Mouse (Mus musculus) bone marrow, adult 2 months (tissue): ENCODE measurements around the gene Dcaf4. TPM values are rescaled to one million over a fixed set of nuclear protein-coding genes. Genes with fewer than 3 reads are reported as not detected.

Experiments
- H3K27ac ChIP-seq: fragments of 200-500 bp; 2 replicates; pipeline ENCODE4 v1.5.1; 2012; ENCODE audit warnings: low read depth, mild to moderate bottlenecking, control low read depth, inconsistent platforms, low read length; ENCODE audit not compliant: control insufficient read depth, poor library complexity, insufficient read depth
- H3K4me1 ChIP-seq: fragments of 200-500 bp; 2 replicates; pipeline ENCODE4 v1.6.1; 2011; ENCODE audit warnings: low read length; ENCODE audit not compliant: control insufficient read depth, insufficient read depth
- H3K4me3 ChIP-seq: fragments of 200-500 bp; replicated peaks from 2 replicates; pipeline ENCODE3; 2011; ENCODE audit warnings: mild to moderate bottlenecking, low read depth, low read length, control low read depth; ENCODE audit not compliant: control insufficient read depth
- CTCF ChIP-seq: fragments of 200-500 bp; IDR thresholded peaks from 2 replicates; pipeline ENCODE4 v1.5.1; 2011; ENCODE audit warnings: low read length, control low read depth; ENCODE audit not compliant: control insufficient read depth, insufficient read depth
- POLR2A ChIP-seq: fragments of 200-500 bp; IDR thresholded peaks from 2 replicates; pipeline ENCODE4 v1.6.1; 2011; ENCODE audit warnings: low read depth, mild to moderate bottlenecking, control low read depth, low read length, borderline replicate concordance; ENCODE audit not compliant: control insufficient read depth
- WGBS: fragments of 180-500 bp; shearing (Covaris S2); methylation state at CpG from one replicate; pipeline ENCODE4 v1.1.7; 2018; 5-methylcytosine and 5-hydroxymethylcytosine counted together
- polyA plus RNA-seq: library from polyadenylated mRNA; stranded (reverse); fragments of >200 nt; gene quantifications from 2 replicates; pipeline ENCODE4 v1.2.4, GENCODE M21; 2011; ENCODE audit warnings: low replicate concordance; ENCODE audit not compliant: missing spikeins, insufficient read depth, insufficient read length

Gene Dcaf4
- polyA plus RNA-seq, 1 experiment: 22.7 TPM

- peak; percentile 58 for TF ChIP-seq CTCF
- TF ChIP-seq POLR2A: no peak
- Histone ChIP-seq H3K27ac (no peak overlapping the region), H3K4me1 (no peaks in the 10 kb centered on the region), H3K4me3 (no peak overlapping the region)
- WGBS: 6% methylated on average over 9 of the region's 9 CpGs
Observed at GRCm38 (mm10) chr12:83502190-83502589, 18.1 kb upstream of the Dcaf4 start.

GRCm38 (mm10) chr12:83506543-83506942 lies 13.7 kb upstream of the Dcaf4 start:
- WGBS: 77% methylated on average over 10 of the region's 10 CpGs
- H3K27ac ChIP-seq: no peak overlapping the region
- no peak overlapping the region for H3K4me3 ChIP-seq
- H3K4me1 ChIP-seq: no peaks in the 10 kb centered on the region
- TF ChIP-seq CTCF (no peak), POLR2A (no peak)

GRCm38 (mm10) chr12:83510586-83510985 lies 9.7 kb upstream of the Dcaf4 start:
- WGBS: 70% methylated on average over 5 of the region's 5 CpGs
- H3K4me1 ChIP-seq: no peaks in the 10 kb centered on the region; the same call in 1 of the 2 replicates
- no peak for TF ChIP-seq CTCF
- no peak for TF ChIP-seq POLR2A
- no peak overlapping the region for H3K27ac ChIP-seq
- no peak overlapping the region for H3K4me3 ChIP-seq

GRCm38 (mm10) chr12:83512783-83513182 lies 7.5 kb upstream of the Dcaf4 start:
- no peaks in the 10 kb centered on the region; the same call in 1 of the 2 replicates for H3K4me1 ChIP-seq
- 40% methylated on average over 4 of the region's 4 CpGs for WGBS
- no peak overlapping the region for H3K27ac ChIP-seq
- TF ChIP-seq POLR2A (no peak), CTCF (no peak)
- H3K4me3 ChIP-seq: no peak overlapping the region

GRCm38 (mm10) chr12:83513185-83513584 lies 7.1 kb upstream of the Dcaf4 start:
- Histone ChIP-seq H3K4me3 (no peak overlapping the region), H3K4me1 (no peaks in the 10 kb centered on the region; the same call in 1 of the 2 replicates), H3K27ac (no peak overlapping the region)
- TF ChIP-seq POLR2A: no peak
- no peak for TF ChIP-seq CTCF
- WGBS: 64% methylated on average over 5 of the region's 5 CpGs

GRCm38 (mm10) chr12:83514216-83514615 lies 6.0 kb upstream of the Dcaf4 start:
- 85% methylated on average over 4 of the region's 4 CpGs for WGBS

GRCm38 (mm10) chr12:83517580-83517979 lies 2.7 kb upstream of the Dcaf4 start:
- no peak overlapping the region for H3K27ac ChIP-seq
- no peaks in the 10 kb centered on the region for H3K4me1 ChIP-seq
- TF ChIP-seq CTCF (no peak), POLR2A (no peak)
- no peak overlapping the region for H3K4me3 ChIP-seq
- WGBS: 59% methylated on average over 3 of the region's 3 CpGs

More at GRCm38 (mm10) chr12:83514216-83514615, 6.0 kb upstream of the Dcaf4 start:
- no peak overlapping the region for H3K4me3 ChIP-seq
- H3K4me1 ChIP-seq: no peaks in the 10 kb centered on the region; the same call in 1 of the 2 replicates
- TF ChIP-seq CTCF: no peak
- no peak for TF ChIP-seq POLR2A
- no peak overlapping the region for H3K27ac ChIP-seq

GRCm38 (mm10) chr12:83521083-83521482 lies 817 bp downstream of the Dcaf4 start:
- Histone ChIP-seq H3K4me3 (no peak overlapping the region), H3K27ac (no peak overlapping the region), H3K4me1 (no peaks in the 10 kb centered on the region)
- TF ChIP-seq CTCF: no peak
- no peak for TF ChIP-seq POLR2A
- WGBS: 36% methylated on average over 8 of the region's 8 CpGs

- H3K4me1 ChIP-seq: peaks cover 2% of the 10 kb centered on the region; the same call in 1 of the 2 replicates
- WGBS: 89% methylated on average over 6 of the region's 6 CpGs
- H3K27ac ChIP-seq: no peak overlapping the region
- no peak for TF ChIP-seq CTCF
- no peak for TF ChIP-seq POLR2A
- H3K4me3 ChIP-seq: no peak overlapping the region
Observed at GRCm38 (mm10) chr12:83523056-83523455, 2.8 kb downstream of the Dcaf4 start.
